Mouse (Mus musculus) liver, postnatal 0 days (tissue): ENCODE data around the gene Slu7. TPM values are rescaled to one million over a fixed set of nuclear protein-coding genes. Genes with fewer than 3 reads are reported as not detected.

Source experiments
- ATAC-seq: fragments of 200-750 bp; cut with Nextera tagmentation; 2 replicates; pipeline ENCODE4 v1.8.0; 2017; ENCODE audit warnings: mild to moderate bottlenecking, moderate library complexity
- DNase-seq: peaks from one replicate; pipeline ENCODE4 v3.0.0-alpha.2; 2016
- H3K27ac ChIP-seq: fragments of 300-500 bp; sonication (generic); 2 replicates; pipeline ENCODE4 v1.5.1; 2014; ENCODE audit warnings: antibody characterized with exemption, moderate library complexity, mild to moderate bottlenecking, low read depth
- H3K27me3 ChIP-seq: fragments of 300-500 bp; sonication (generic); 2 replicates; pipeline ENCODE4 v1.6.1; 2014; ENCODE audit warnings: low read length, control low read depth, mixed read lengths; ENCODE audit not compliant: insufficient read depth
- H3K36me3 ChIP-seq: fragments of 300-500 bp; sonication (generic); replicated peaks from 2 replicates; pipeline ENCODE4 v1.6.1; 2014; ENCODE audit warnings: mild to moderate bottlenecking, control low read depth, low read length, moderate library complexity, mixed read lengths; ENCODE audit not compliant: insufficient read depth
- H3K4me1 ChIP-seq: fragments of 300-500 bp; sonication (generic); 2 replicates; pipeline ENCODE4 v1.6.1; 2014; ENCODE audit warnings: antibody characterized with exemption, mild to moderate bottlenecking, control low read depth; ENCODE audit not compliant: insufficient read depth
- H3K4me2 ChIP-seq: fragments of 300-500 bp; sonication (generic); 2 replicates; pipeline ENCODE4 v1.6.1; 2014; ENCODE audit warnings: low read depth, mild to moderate bottlenecking, low read length, moderate library complexity, mixed read lengths
- H3K4me3 ChIP-seq: fragments of 300-500 bp; sonication (generic); 2 replicates; pipeline ENCODE4 v1.5.1; 2014; ENCODE audit warnings: low read depth, low read length
- H3K9ac ChIP-seq: fragments of 300-500 bp; sonication (generic); replicated peaks from 2 replicates; pipeline ENCODE4 v1.6.1; 2014; ENCODE audit warnings: mild to moderate bottlenecking, moderate library complexity
- H3K9me3 ChIP-seq: fragments of 300-500 bp; sonication (generic); 2 replicates; pipeline ENCODE4 v1.6.1; 2016; ENCODE audit warnings: mild to moderate bottlenecking, control low read depth, low read length, mixed read lengths
- CTCF ChIP-seq: sonication (generic); IDR thresholded peaks from 2 replicates; pipeline ENCODE4 v1.5.1; 2016; ENCODE audit warnings: antibody characterized with exemption, low read depth
- EP300 ChIP-seq: IDR thresholded peaks from 2 replicates; pipeline ENCODE4 v1.6.1; 2016; ENCODE audit warnings: antibody characterized with exemption, low read depth, mild to moderate bottlenecking
- WGBS: fragments of 180-500 bp; shearing (Covaris S2); extraction: QIAGEN DNeasy Blood & Tissue Kit; methylation state at CpG from one replicate; pipeline ENCODE4 v1.1.7; 2014; ENCODE audit not compliant: insufficient replicate concordance; 5-methylcytosine and 5-hydroxymethylcytosine counted together
- polyA plus RNA-seq: library from polyadenylated mRNA; unstranded; fragments of >200 nt; fragmentation: Nextera tagmentation; extraction: Ambion mirVana; gene quantifications from 2 replicates; pipeline ENCODE4 v1.2.1, GENCODE M21; 2015

The Slu7 gene
- polyA plus RNA-seq, 1 experiment from 2014 or later = 20.3 TPM

GRCm38 (mm10) chr11:43434024-43434407, 472 bp downstream of the Slu7 start:
- H3K4me3 ChIP-seq = peak overlapping the region; percentile 72

GRCm38 (mm10) chr11:43441121-43441520, 7.6 kb downstream of the Slu7 start:
- TF ChIP-seq CTCF (no peak), EP300 (no peak)
- Histone ChIP-seq H3K4me2 (no peak overlapping the region), H3K4me1 (no peaks in the 10 kb centered on the region; the same call in 1 of the 2 replicates), H3K36me3 (peaks cover 86% of the 10 kb centered on the region), H3K9ac (no peak overlapping the region), H3K27ac (no peak overlapping the region), H3K9me3 (no peaks in the 10 kb centered on the region), H3K4me3 (no peak overlapping the region), H3K27me3 (no peaks in the 10 kb centered on the region)
- no peak for ATAC-seq
- no peak for DNase-seq
- WGBS = 96% methylated on average over 10 of the region's 10 CpGs

More at GRCm38 (mm10) chr11:43434024-43434407, 472 bp downstream of the Slu7 start:
- DNase-seq = no peak
- no peak for TF ChIP-seq EP300
- no peak for TF ChIP-seq CTCF
- peak; percentile 56 for ATAC-seq
- H3K4me2 ChIP-seq = peak overlapping the region; percentile 77
- peak overlapping the region; percentile 76 for H3K9ac ChIP-seq
- H3K36me3 ChIP-seq = peaks cover 18% of the 10 kb centered on the region
- H3K4me1 ChIP-seq = peaks cover 12% of the 10 kb centered on the region
- H3K9me3 ChIP-seq = no peaks in the 10 kb centered on the region
- WGBS = under 1% methylated on average over 9 of the region's 9 CpGs
- no peaks in the 10 kb centered on the region for H3K27me3 ChIP-seq
- peak overlapping the region; percentile 55 for H3K27ac ChIP-seq

- H3K4me2 ChIP-seq = no peak overlapping the region
- H3K9me3 ChIP-seq = no peaks in the 10 kb centered on the region
- ATAC-seq = no peak
- H3K36me3 ChIP-seq = peaks cover 86% of the 10 kb centered on the region
- DNase-seq = no peak
- no peak overlapping the region for H3K4me3 ChIP-seq
- H3K27ac ChIP-seq = no peak overlapping the region
- H3K9ac ChIP-seq = no peak overlapping the region
- H3K4me1 ChIP-seq = no peaks in the 10 kb centered on the region
- no peak for TF ChIP-seq CTCF
- TF ChIP-seq EP300 = no peak
- no peaks in the 10 kb centered on the region for H3K27me3 ChIP-seq
- WGBS = 91% methylated on average over 13 of the region's 13 CpGs
Observed at GRCm38 (mm10) chr11:43443183-43443582, 9.6 kb downstream of the Slu7 start.

GRCm38 (mm10) chr11:43449916-43450315, 16.4 kb downstream of the Slu7 start:
- DNase-seq = no peak
- H3K27ac ChIP-seq = no peak overlapping the region
- H3K4me1 ChIP-seq = no peaks in the 10 kb centered on the region
- ATAC-seq = no peak
- no peak overlapping the region for H3K4me2 ChIP-seq
- H3K27me3 ChIP-seq = no peaks in the 10 kb centered on the region
- no peak overlapping the region for H3K4me3 ChIP-seq
- 81% methylated on average over 2 of the region's 2 CpGs for WGBS
- no peaks in the 10 kb centered on the region for H3K9me3 ChIP-seq
- TF ChIP-seq EP300 (no peak), CTCF (no peak)
- H3K36me3 ChIP-seq = peaks cover 23% of the 10 kb centered on the region
- no peak overlapping the region for H3K9ac ChIP-seq

GRCm38 (mm10) chr11:43451322-43451721, 17.8 kb downstream of the Slu7 start:
- Histone ChIP-seq H3K9ac (no peak overlapping the region), H3K9me3 (no peaks in the 10 kb centered on the region), H3K36me3 (peaks cover 9% of the 10 kb centered on the region), H3K4me1 (no peaks in the 10 kb centered on the region), H3K27me3 (no peaks in the 10 kb centered on the region), H3K4me3 (no peak overlapping the region), H3K27ac (no peak overlapping the region), H3K4me2 (no peak overlapping the region)
- ATAC-seq (no peak), DNase-seq (no peak)
- TF ChIP-seq CTCF (no peak), EP300 (no peak)
- 43% methylated on average over 4 of the region's 4 CpGs for WGBS

- no peaks in the 10 kb centered on the region for H3K27me3 ChIP-seq
- no peak for ATAC-seq
- H3K36me3 ChIP-seq = peaks cover 2% of the 10 kb centered on the region
- no peak for DNase-seq
- no peak overlapping the region for H3K4me2 ChIP-seq
- TF ChIP-seq EP300 (no peak), CTCF (peak; percentile 31; the same call in 1 of the 2 replicates)
- H3K9me3 ChIP-seq = no peaks in the 10 kb centered on the region
- H3K27ac ChIP-seq = no peak overlapping the region
- H3K9ac ChIP-seq = no peak overlapping the region
- WGBS = 65% methylated on average over 2 of the region's 2 CpGs
- no peak overlapping the region for H3K4me3 ChIP-seq
- no peaks in the 10 kb centered on the region for H3K4me1 ChIP-seq
Observed at GRCm38 (mm10) chr11:43452266-43452665, 18.7 kb downstream of the Slu7 start.

GRCm38 (mm10) chr11:43463204-43463603, 29.7 kb downstream of the Slu7 start:
- 88% methylated on average over 25 of the region's 25 CpGs for WGBS
- Histone ChIP-seq H3K27ac (no peak overlapping the region), H3K36me3 (no peaks in the 10 kb centered on the region), H3K9ac (no peak overlapping the region), H3K4me1 (no peaks in the 10 kb centered on the region), H3K9me3 (no peaks in the 10 kb centered on the region), H3K27me3 (no peaks in the 10 kb centered on the region), H3K4me3 (no peak overlapping the region), H3K4me2 (no peak overlapping the region)
- no peak for TF ChIP-seq CTCF
- no peak for TF ChIP-seq EP300
- DNase-seq (no peak), ATAC-seq (no peak)
